Mouse (Mus musculus): ENCODE data around the gene Matn4.
"Not testable (repeated sequence)": the region's sequence is repeated elsewhere in the genome, so short reads cannot be mapped to it uniquely, and the experiment has no call there.

Matn4 gene

GRCm38 (mm10) chr2:164371371-164371770 is 33.6 kb downstream of the Matn4 start:
- DNase-seq (ENCODE audit: low read depth) = no peak

- no peak for DNase-seq (ENCODE audit: low read depth)
Measured at GRCm38 (mm10) chr2:164368620-164369105, 36.3 kb downstream of the Matn4 start.

DNA sequence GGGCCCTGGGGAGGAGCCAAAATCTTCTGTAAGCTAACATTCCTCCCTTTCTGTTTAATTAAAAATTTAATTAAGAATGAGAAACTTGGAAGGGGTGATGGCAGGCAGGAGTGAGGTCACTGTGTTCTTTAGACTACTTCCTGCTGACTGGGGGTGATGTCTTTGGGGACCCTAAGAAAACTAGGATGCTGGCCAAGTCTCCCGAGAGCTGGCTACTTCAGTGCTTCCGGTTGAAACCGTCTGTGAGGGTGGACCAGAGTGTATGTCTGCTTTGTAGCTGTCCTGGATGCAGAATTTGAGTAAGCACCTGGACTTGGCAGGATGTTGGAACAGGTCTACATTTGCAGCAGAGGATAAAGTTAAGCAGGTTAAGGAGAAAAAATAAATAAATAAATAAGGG is 38.0 kb downstream of the Matn4 start:
- no peak for DNase-seq (ENCODE audit: low read depth)

DNA sequence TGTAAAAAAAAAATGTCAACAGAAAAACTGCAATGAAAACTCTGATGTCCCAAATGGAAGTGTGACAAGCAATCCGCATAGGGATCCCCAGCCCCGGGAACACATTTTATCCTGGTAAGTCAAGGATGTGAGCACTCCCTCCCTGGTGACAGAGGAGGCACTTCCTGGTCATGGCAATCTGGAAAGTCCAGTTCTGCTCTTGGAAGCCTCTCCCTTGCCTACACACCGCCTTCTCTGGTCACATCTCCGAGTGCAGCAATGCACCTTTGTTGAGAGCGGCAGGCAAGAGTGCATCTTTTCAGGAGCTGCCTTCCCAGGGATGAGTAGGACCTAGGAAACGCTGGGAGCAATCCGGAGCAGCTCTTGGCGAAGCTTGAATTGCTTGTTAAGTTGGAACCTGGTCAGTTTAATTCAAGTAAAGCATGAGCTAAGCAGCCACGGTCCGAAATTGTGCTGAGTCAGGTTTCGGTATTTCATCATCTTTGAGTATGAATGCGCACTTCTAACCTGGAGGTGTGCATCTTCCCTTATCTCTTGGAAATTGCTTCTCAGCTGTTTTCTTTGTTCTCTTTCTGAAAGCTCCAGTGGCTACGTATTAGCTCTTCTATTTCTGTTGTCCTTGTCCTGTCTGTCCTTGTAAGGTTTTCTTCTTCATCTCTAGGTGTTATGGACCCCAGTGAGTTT is 43.8 kb downstream of the Matn4 start:
- no peak for DNase-seq (ENCODE audit: low read depth)

DNA sequence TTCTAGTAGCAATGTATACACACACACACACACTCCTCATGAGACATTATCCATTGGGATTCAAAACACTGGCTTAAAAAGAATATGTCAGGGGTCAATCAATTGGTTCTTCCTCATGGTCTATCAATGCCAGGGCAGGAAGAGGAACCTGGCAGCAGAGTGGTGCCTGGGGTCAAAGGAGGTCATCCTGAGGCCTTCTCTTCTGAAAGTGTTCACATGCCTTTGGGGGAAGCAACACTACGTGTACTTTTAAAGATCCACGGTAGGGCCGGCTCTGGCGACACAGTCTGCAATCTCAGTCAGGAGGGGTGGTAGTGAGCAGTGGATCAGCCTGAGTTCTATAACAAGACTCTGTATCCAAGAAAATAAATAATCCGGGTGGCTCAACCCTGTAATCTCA is 45.3 kb downstream of the Matn4 start:
- DNase-seq (ENCODE audit: low read depth) = no peak

DNA sequence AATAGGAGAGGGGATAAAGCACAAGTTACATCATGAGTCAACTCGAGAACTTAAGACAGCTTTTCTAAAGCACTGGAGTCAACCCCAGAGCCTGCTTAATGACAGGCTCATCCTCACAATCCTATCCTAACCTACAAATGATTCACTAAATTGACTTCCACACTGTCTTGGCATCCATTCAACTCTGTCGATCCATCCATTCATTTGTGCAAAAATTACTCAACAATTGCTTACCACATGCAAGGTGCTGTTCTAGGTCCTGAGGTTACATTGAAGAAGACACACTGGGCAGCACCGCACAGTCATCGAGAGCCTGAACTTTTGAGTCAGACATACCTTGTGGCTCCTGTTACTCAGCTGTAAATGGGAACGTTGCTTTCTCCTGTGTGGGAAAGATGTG is 45.9 kb downstream of the Matn4 start:
- no peak for DNase-seq (ENCODE audit: low read depth)

GRCm38 (mm10) chr2:164358373-164358772 is 46.6 kb downstream of the Matn4 start:
- DNase-seq (ENCODE audit: low read depth) = no peak

- peak; percentile 47 for DNase-seq (ENCODE audit: low read depth)
Measured at GRCm38 (mm10) chr2:164356177-164356967, 48.6 kb downstream of the Matn4 start.

DNA sequence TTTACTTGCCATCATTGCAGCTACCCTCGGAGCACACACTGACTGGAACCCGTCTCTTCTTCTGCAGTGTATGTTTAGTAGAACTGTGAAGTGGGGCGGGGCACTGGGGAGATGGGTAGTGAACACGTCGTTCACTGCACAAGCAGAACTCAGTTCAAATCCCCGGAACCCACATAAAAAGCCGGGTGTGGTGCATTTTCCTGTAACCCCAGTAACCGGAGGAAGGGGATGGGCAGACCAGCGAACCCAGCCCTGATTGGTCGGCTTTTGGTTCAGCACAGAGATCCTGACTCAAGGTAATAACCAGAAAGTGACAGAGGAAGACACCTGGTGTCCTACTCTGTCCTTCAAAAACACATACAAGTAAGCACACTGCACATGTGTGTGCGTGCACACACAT is 51.6 kb downstream of the Matn4 start:
- no peak for DNase-seq (ENCODE audit: low read depth)

- no peak for DNase-seq (ENCODE audit: low read depth)
Measured at GRCm38 (mm10) chr2:164352697-164353096, 52.3 kb downstream of the Matn4 start.

DNA sequence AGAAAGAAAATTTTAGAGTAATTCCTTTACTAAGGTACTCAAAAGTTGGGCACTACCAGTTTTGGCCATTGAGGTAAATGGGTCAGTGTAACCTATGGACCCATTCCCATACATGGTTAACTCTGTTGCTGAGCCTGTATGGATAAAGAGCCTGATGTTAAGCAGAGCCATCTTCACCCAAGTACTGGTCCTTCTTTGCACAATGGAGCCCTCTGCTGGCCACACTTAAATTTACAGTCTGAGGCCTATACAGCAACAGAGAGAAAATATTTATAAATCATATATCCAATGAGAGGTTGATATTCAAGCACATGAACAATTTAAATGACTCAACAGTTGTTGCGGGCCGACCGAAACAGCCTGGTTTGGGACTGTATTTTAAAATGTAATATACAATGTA is 56.0 kb downstream of the Matn4 start:
- peak; percentile 56 for DNase-seq (ENCODE audit: low read depth)

DNA sequence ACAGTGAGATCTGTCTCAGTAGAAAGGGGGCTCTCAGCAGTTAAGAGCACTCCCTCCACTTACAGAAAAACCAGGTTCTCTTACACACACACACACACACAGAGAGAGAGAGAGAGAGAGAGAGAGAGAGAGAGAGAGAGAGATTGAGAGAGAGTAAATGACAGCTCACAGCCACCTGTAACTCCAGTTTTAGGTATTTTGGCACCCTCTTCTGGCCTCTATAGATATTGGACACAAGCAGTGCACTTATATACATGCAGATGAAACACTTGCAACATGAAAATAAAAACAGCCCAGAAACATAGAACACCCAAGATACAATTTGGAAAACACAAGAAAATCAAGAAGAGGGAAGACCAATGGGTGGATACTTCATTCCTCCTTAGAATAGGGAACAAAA is 57.3 kb downstream of the Matn4 start:
- not testable (repeated sequence) for DNase-seq (ENCODE audit: low read depth)

- not testable (repeated sequence) for DNase-seq (ENCODE audit: low read depth)
Measured at GRCm38 (mm10) chr2:164343732-164344131, 61.2 kb downstream of the Matn4 start.

Data from induced T-regulatory cell, adult 2 months (primary cell).